Mouse (Mus musculus): ENCODE measurements around the gene Psmg3. TPM values are rescaled to one million over a fixed set of nuclear protein-coding genes. Genes with fewer than 3 reads are reported as not detected.
A peak's percentile ranks its signal among the peaks of the same experiment; 100 is the strongest.

Gene Psmg3
- polyA plus RNA-seq, 1 experiment from 2014 or later, result 90.0 TPM

- peaks cover 35% of the 10 kb centered on the region for H3K4me1 ChIP-seq (replicated peaks; ENCODE audit: control insufficient read depth, insufficient read depth, low read length)
These were observed 34.4 kb downstream of the Psmg3 start for GRCm38 (mm10) chr5:139792159-139792775.

DNA sequence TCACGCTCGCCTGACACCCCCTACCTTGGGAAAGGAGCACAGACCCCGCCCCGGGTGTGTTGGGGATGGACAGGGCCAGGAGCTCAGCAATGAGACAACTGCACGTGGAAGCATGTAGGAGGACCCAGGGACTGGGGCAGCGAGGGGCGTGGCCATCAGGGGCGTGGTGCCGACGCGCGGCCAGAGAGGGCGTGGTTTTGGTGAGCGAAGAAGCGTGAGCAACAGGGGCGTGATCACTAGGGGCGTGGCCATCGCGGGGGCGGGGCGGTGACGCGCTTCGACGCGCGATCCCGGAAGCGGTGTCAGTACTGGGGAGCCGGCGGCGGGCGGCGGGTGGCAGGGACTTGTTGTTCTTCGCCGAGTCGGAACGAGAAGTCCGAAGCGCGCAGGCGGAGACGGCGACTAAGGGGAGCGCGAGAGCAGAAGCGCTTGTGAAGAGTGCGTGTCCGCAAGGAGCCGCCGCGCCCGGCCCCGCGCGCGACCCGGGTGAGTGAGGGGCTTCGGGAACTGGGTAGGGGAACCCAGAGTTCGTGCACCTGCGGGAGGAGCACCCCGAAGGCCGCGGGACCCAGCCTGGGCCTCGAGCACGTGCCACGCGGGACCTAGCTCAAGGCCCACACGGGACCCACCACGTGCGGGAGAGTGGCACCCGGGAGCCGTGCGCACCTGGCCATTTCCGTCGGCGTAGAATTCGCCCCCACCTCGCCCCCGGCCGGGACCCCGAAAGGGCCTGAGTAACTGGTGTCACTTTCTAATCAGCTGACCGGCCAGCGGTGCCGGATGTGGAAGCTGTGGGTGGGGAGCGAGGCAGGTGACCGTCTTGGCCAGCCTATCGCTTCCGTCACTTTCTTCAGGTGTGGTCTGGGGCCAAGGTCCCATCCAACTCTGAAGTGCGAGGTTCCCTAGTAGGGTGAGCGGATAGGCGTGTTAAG, 35.2 kb downstream of the Psmg3 start, which contains the start of gene Mafk:
Gene Mafk (plus strand): TSS at position 287 of the 932 bp plus-strand sequence.
- peak; percentile 89 for ATAC-seq
- Histone ChIP-seq H3K27me3 (replicated peaks; ENCODE audit: control insufficient read depth, insufficient read depth, low read length) (no peaks in the 10 kb centered on the region), H3K4me2 (ENCODE audit: low read length) (peak within 1 kb of the TSS; percentile 100), H3K4me3 (replicated peaks; ENCODE audit: low read length) (peak within 1 kb of the TSS; percentile 87), H3K27ac (ENCODE audit: low read length) (no peak within 1 kb of the TSS), H3K9ac (replicated peaks; ENCODE audit: low read depth, low read length) (peak within 1 kb of the TSS; percentile 82), H3K36me3 (ENCODE audit: control insufficient read depth, insufficient read depth) (no peaks in the 10 kb centered on the region), H3K9me3 (ENCODE audit: control insufficient read depth, low read length) (no peaks in the 10 kb centered on the region), H3K4me1 (replicated peaks; ENCODE audit: control insufficient read depth, insufficient read depth, low read length) (peaks cover 27% of the 10 kb centered on the region)
- WGBS, result under 1% methylated on average over 91 of the region's 92 CpGs

More at GRCm38 (mm10) chr5:139792159-139792775, 34.4 kb downstream of the Psmg3 start:
- no peak for ATAC-seq
- no peaks in the 10 kb centered on the region for H3K36me3 ChIP-seq (ENCODE audit: control insufficient read depth, insufficient read depth)
- peak overlapping the region; percentile 82 for H3K9ac ChIP-seq (replicated peaks; ENCODE audit: low read depth, low read length)
- H3K9me3 ChIP-seq (ENCODE audit: control insufficient read depth, low read length), result no peaks in the 10 kb centered on the region
- peak overlapping the region; percentile 87 for H3K4me3 ChIP-seq (replicated peaks; ENCODE audit: low read length)
- WGBS, result 15% methylated on average over 11 of the region's 11 CpGs
- H3K4me2 ChIP-seq (ENCODE audit: low read length), result peak overlapping the region; percentile 100
- H3K27me3 ChIP-seq (replicated peaks; ENCODE audit: control insufficient read depth, insufficient read depth, low read length), result no peaks in the 10 kb centered on the region
- H3K27ac ChIP-seq (ENCODE audit: low read length), result no peak overlapping the region

DNA sequence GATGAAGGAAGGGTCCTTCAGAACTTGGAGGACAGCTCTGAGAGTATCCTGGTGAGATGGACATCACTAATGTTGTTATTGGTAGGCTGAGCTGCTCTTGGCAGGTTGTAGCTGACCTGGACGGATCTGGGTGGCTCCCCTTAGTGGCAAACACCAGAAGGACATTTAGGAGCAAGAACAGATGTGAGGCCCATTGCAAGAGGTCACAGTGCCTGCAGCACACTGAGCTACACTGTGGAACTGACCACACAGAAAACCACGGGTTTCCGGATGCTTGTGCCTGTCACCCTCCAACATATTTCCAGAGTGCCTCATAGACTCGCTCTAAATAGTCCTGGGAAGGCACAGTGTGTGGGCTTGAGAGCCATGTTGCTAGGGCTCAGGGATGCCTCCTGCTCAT, 37.2 kb downstream of the Psmg3 start:
- no peak for ATAC-seq
- 65% methylated on average over 4 of the region's 4 CpGs for WGBS
- Histone ChIP-seq H3K9ac (replicated peaks; ENCODE audit: low read depth, low read length) (no peak overlapping the region), H3K36me3 (ENCODE audit: control insufficient read depth, insufficient read depth) (no peaks in the 10 kb centered on the region), H3K4me3 (replicated peaks; ENCODE audit: low read length) (no peak overlapping the region), H3K4me1 (replicated peaks; ENCODE audit: control insufficient read depth, insufficient read depth, low read length) (peaks cover 21% of the 10 kb centered on the region), H3K27me3 (replicated peaks; ENCODE audit: control insufficient read depth, insufficient read depth, low read length) (no peaks in the 10 kb centered on the region), H3K9me3 (ENCODE audit: control insufficient read depth, low read length) (no peaks in the 10 kb centered on the region), H3K4me2 (ENCODE audit: low read length) (no peak overlapping the region), H3K27ac (ENCODE audit: low read length) (no peak overlapping the region)

DNA sequence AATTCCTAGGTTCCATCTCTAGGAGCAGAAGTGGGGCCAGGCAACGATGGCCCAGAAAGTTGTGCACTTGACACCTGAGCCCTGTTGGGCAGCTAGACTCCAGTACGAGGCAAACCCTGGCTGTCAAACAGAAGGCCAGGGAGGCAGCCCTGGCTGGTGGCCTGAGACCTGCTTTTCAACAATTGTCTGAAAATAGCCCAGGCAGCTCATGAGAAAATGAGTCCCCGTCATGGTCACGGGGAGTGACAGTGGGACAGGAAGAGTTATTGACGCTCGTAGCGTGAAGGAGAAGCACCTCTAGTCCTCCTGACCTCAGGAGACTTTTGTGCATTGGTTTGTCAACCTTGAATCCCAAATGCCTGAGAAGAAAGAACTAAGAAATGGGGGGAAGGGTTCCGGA, 45.3 kb downstream of the Psmg3 start:
- Histone ChIP-seq H3K4me1 (replicated peaks; ENCODE audit: control insufficient read depth, insufficient read depth, low read length) (no peaks in the 10 kb centered on the region), H3K4me3 (replicated peaks; ENCODE audit: low read length) (no peak overlapping the region), H3K27me3 (replicated peaks; ENCODE audit: control insufficient read depth, insufficient read depth, low read length) (no peaks in the 10 kb centered on the region), H3K9me3 (ENCODE audit: control insufficient read depth, low read length) (no peaks in the 10 kb centered on the region), H3K4me2 (ENCODE audit: low read length) (no peak overlapping the region), H3K27ac (ENCODE audit: low read length) (no peak overlapping the region), H3K9ac (replicated peaks; ENCODE audit: low read depth, low read length) (no peak overlapping the region), H3K36me3 (ENCODE audit: control insufficient read depth, insufficient read depth) (no peaks in the 10 kb centered on the region)
- ATAC-seq, result no peak
- WGBS, result 85% methylated on average over 8 of the region's 8 CpGs

DNA sequence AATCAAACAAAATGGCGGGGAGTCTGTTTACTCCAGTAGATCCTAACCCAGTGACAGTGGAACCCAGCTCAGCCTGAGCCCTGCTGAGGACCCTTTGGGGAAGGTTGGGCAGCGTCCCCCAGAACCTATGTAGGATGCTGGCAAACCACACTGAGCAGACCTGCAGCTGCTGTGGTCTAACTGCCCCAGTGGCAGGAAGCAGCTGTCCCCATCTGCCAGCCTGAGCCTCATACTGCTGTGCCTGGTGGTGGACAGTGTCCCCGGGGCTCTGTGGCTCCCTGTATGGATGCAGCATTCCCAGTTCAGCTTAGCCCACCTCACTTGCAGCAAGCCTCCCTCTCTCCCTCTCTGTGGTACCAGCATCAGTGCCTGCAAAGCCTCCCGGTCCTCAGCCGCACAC, 49.7 kb downstream of the Psmg3 start:
- Histone ChIP-seq H3K9ac (replicated peaks; ENCODE audit: low read depth, low read length) (no peak overlapping the region), H3K4me2 (ENCODE audit: low read length) (no peak overlapping the region), H3K4me3 (replicated peaks; ENCODE audit: low read length) (no peak overlapping the region), H3K36me3 (ENCODE audit: control insufficient read depth, insufficient read depth) (peaks cover 9% of the 10 kb centered on the region; the same call in 1 of the 2 replicates), H3K27me3 (replicated peaks; ENCODE audit: control insufficient read depth, insufficient read depth, low read length) (no peaks in the 10 kb centered on the region), H3K27ac (ENCODE audit: low read length) (no peak overlapping the region), H3K9me3 (ENCODE audit: control insufficient read depth, low read length) (no peaks in the 10 kb centered on the region), H3K4me1 (replicated peaks; ENCODE audit: control insufficient read depth, insufficient read depth, low read length) (peaks cover 9% of the 10 kb centered on the region)
- ATAC-seq, result no peak
- WGBS, result 85% methylated on average over 5 of the region's 5 CpGs

GRCm38 (mm10) chr5:139775216-139775926, 51.3 kb downstream of the Psmg3 start, which contains the start of gene Ints1:
TSS of gene Ints1 (minus strand) at chr5:139775674.
- H3K9ac ChIP-seq (replicated peaks; ENCODE audit: low read depth, low read length), result peak within 1 kb of the TSS; percentile 71
- peaks cover 9% of the 10 kb centered on the region for H3K4me1 ChIP-seq (replicated peaks; ENCODE audit: control insufficient read depth, insufficient read depth, low read length)
- peak within 1 kb of the TSS; percentile 64 for H3K4me3 ChIP-seq (replicated peaks; ENCODE audit: low read length)
- H3K9me3 ChIP-seq (ENCODE audit: control insufficient read depth, low read length), result no peaks in the 10 kb centered on the region
- no peak within 1 kb of the TSS for H3K27ac ChIP-seq (ENCODE audit: low read length)
- ATAC-seq, result peak; percentile 95
- no peaks in the 10 kb centered on the region for H3K27me3 ChIP-seq (replicated peaks; ENCODE audit: control insufficient read depth, insufficient read depth, low read length)
- WGBS, result under 1% methylated on average over 55 of the region's 55 CpGs
- H3K4me2 ChIP-seq (ENCODE audit: low read length), result peak within 1 kb of the TSS; percentile 97
- peaks cover 23% of the 10 kb centered on the region for H3K36me3 ChIP-seq (ENCODE audit: control insufficient read depth, insufficient read depth)

Other genes starting within 250 kb of the Psmg3 start
- gene Micall2, start 90.5 kb downstream of the Psmg3 start, polyA plus RNA-seq (2015; fragmentation: Nextera tagmentation; extraction: Ambion mirVana), result 3.8 and 5.7 TPM in 2 replicates
- 26.7 and 32.3 TPM in 2 replicates for gene Ints1, start 51.2 kb downstream of the Psmg3 start, polyA plus RNA-seq (2015; fragmentation: Nextera tagmentation; extraction: Ambion mirVana)
- 22.6 and 23.1 TPM in 2 replicates for gene Mafk, start 35.4 kb downstream of the Psmg3 start, polyA plus RNA-seq (2015; fragmentation: Nextera tagmentation; extraction: Ambion mirVana)
- 0.11 and 0.29 TPM in 2 replicates for gene Tmem184a, start 7.0 kb downstream of the Psmg3 start, polyA plus RNA-seq (2015; fragmentation: Nextera tagmentation; extraction: Ambion mirVana)
- gene Gm26938, start 478 bp downstream of the Psmg3 start, polyA plus RNA-seq (2015; fragmentation: Nextera tagmentation; extraction: Ambion mirVana), result not detected in 2 replicates
- 2.4 and 3.2 TPM in 2 replicates for gene Elfn1, start 81.1 kb upstream of the Psmg3 start, polyA plus RNA-seq (2015; fragmentation: Nextera tagmentation; extraction: Ambion mirVana)

Data from forebrain, embryonic 16.5 days (tissue).